Mouse (Mus musculus) right cerebral cortex, postnatal 36 days (tissue): ENCODE results near the gene Sell.
"Not testable (repeated sequence)": the region's sequence is repeated elsewhere in the genome, so short reads cannot be mapped to it uniquely, and the experiment has no call there.

Experiments
- DNase-seq, 2 experiments: peaks; one replicate each; pipeline ENCODE4 v3.0.0; 2022; ENCODE audit warnings: low spot score in 2 of 2, mixed read lengths in 1 of 2

The Sell gene

DNA sequence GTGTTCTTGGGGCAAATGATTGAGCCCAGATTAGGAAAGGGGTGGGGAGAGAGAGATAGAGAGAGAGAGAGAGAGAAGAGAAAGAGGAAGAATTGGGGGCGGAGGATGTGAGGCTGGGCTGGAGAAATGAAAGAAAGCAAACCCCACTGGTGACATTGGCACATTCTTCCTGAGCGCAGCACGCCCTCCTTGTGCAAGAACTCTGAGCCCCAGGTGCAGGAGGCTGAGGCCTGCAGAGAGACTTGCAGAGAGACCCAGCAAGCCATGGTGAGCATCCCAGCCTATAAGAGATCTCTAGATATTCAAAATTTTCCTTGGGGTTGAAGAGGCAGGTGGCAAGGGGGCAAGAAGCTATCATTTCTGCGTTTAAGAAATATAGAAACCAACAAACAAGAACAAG, at the start of gene Sell:
Gene Sell (plus strand): TSS at position 58 of the 400 bp plus-strand sequence.
- DNase-seq: no peak

DNA sequence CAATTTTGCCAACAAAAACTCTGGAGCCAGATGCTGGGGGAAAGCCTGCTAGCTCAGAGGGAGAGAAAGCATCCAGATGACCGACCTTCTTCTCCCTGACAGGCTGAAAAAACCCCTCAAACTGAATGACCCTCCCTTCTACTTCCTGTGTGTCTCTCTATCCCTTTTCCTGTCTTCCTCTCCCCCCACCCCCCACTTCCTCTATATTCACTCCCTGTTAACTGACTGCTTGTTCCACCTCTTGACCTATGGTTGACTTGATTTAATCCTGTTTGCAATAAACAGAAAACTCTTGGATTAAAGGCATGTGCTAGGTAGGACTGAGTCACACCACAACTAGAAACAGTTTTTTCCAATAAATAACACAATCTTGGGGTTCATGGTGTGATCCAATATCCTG, 47.2 kb upstream of the Sell start:
- no peak for DNase-seq

DNA sequence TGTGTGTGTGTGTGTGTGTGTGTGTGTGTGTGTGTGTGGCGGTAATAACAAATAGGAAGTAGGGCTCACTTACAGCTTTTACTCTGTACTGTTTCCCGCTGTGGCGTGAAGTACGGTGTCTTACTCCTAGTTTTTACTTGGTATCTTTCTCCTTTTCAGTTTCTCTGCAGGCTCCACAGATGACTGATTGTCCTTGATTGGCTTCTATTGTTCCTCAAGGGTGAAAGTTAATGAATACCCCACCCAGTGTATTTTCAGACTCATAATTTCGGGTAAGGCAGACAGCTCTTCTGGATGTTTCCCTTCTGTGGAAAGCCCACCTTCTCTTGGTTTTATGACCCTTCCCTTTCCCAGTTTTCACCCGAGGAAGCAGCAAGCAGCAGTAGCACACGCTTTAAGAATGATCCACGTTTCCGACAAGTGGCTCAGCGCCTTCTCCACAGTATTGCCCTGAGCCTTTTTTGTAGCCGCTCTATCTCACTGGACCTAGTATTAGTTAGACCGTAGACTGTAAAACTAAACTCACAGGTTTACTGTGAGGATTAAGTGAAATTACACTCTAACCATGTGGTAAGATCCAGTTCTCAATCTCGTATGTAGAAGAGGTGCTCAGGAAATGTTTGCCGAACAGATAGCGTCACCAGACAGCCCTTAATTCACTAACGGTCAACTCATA, 43.4 kb upstream of the Sell start:
- no peak for DNase-seq

GRCm38 (mm10) chr1:164019789-164020188, 42.0 kb upstream of the Sell start:
- DNase-seq: no peak

- not testable (repeated sequence) for DNase-seq
Measured at GRCm38 (mm10) chr1:164020746-164021145, 41.0 kb upstream of the Sell start.

- not testable (repeated sequence) for DNase-seq
Measured at GRCm38 (mm10) chr1:164022106-164022505, 39.7 kb upstream of the Sell start.

DNA sequence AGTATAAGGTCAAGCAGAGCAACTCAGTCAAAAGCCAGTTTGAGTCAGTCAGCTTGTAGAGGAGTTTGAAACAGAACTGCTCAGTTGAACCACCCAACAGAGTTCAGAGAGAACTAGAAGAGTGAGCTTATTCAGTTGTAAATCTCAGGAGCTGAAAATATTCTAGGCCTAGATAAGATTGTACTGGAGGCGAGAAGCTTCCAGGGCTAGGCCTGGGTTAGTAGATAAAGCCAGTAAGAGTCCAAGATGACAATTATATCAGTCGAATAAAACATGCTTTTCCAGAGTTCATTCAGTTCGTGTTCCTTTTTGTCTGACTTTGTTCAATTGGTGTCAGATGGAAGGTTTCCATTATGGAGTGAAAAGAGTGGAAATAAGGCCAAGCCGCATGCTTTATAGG, 36.1 kb upstream of the Sell start:
- no peak for DNase-seq

GRCm38 (mm10) chr1:164027416-164027815, 34.4 kb upstream of the Sell start:
- no peak for DNase-seq

GRCm38 (mm10) chr1:164040385-164041135, 21.2 kb upstream of the Sell start:
- no peak for DNase-seq

GRCm38 (mm10) chr1:164043549-164043948, 18.2 kb upstream of the Sell start:
- no peak for DNase-seq

- DNase-seq: no peak
Measured at GRCm38 (mm10) chr1:164047934-164048333, 13.8 kb upstream of the Sell start, which contains the start of gene Sele. TSS of gene Sele (plus strand) at chr1:164048234.

DNA sequence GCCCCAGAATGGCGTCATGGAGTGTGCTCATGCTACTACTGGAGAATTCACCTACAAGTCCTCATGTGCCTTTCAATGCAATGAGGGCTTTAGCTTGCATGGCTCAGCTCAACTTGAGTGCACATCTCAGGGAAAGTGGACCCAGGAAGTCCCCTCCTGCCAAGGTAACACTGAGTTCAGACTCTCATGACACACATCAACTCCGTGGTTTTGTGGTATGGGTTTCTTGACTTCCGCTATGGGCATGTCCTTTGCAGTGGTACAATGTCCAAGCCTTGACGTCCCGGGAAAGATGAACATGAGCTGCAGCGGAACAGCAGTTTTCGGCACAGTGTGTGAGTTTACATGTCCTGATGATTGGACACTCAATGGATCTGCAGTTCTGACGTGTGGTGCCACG, 8.2 kb upstream of the Sell start:
- DNase-seq: no peak

DNA sequence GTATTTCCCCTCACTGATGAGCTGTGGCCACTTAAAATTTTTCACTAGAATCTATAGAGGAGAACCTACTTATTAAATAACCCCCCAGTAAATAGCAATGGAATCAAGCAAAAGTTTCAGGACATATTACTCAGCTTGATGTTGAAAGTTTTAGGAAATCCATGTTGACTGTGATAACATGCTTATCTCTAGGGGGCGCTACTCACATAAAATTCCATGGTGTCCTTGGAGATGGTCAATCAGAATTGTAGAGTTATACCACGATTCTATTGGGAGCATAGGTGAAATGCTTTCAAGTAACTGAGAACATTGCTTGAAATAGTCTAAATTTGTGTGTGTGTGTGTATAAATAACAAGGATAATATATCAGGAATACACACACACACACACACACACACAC, 7.0 kb upstream of the Sell start:
- no peak for DNase-seq

- no peak for DNase-seq
Measured at GRCm38 (mm10) chr1:164060071-164060470, 1.7 kb upstream of the Sell start.

DNA sequence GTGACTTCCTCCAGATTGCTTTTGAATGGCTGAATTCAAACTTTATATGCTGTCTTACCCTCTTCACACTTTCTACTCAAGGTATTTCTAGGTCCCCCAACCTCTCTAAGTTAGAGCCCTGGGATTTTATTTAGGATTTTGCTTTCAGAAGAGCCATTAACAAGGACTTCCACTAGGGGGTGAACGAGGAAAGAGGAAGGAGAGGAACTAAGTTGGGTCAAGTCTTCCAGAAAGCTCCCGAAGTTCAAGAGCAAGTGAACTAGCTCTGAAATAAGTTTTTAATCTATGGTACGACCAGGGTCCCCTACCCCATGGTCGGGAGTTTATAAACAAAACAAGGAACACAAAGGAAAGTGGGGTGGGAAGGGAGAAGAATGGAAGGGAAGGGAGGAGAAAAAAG, 504 bp upstream of the Sell start:
- no peak for DNase-seq

- no peak for DNase-seq
Measured at GRCm38 (mm10) chr1:164062856-164063255, 1.1 kb downstream of the Sell start.

DNA sequence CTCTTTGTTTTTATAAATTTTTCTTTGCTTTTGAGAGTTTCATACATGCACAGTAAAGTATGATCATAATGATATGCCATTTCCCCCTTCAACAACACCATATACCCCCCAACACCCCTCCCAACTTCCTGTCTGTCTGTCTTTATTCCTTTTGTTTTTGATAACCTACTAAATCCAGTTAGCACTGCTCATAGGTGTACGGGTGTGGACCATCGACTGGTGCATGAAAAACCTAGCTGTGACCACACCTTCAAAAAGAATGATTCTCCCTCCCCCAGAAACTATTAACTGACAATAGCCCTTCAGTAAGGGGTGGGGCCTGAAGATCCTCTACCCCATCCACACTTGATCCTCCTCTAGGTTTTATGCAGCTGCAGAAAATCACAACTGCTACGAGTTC, 2.0 kb downstream of the Sell start:
- no peak for DNase-seq

GRCm38 (mm10) chr1:164069261-164069660, 7.5 kb downstream of the Sell start:
- DNase-seq: no peak

- DNase-seq: no peak
Measured at GRCm38 (mm10) chr1:164070461-164070860, 8.7 kb downstream of the Sell start.

DNA sequence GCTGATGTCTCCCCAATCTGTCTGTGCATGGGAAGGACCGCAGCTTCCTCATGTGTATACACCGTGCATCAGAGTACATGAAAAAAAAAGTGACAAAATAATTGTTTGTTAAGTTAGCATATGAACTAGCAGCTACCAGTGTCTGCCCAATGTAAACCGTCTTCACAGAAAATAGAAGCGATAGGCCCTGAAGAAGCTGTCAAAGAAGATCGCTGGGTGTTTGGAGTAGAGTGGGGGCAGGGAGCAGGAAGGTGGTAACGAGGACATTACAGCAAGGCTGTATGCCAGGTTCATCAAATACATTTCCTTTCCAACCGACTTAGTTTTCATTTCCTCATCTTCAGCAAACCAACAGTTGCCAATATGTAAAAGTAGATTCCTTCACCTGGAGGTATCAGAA, 9.3 kb downstream of the Sell start:
- no peak for DNase-seq

- DNase-seq: no peak
Measured at GRCm38 (mm10) chr1:164072001-164072400, 10.2 kb downstream of the Sell start.

- DNase-seq: no peak
Measured at GRCm38 (mm10) chr1:164073091-164073490, 11.3 kb downstream of the Sell start.

DNA sequence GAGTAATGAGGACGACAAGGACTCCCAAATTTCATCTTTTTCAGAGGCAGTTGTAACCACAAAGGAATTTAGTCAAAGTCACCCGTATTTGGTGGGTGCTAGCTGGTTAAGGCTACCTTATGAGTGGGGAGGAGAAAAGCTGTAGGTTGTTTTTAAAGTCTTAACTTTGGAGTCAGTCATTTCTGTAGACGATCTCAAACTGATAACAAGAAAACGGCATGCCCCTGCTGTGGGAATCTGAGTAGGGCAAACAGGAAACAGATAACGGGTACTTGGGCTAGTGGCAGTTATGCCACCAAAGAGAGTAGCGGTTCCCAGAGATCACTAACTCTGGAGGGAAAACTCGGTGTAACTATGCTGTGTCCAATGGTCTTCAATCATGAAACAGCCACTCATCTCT, 12.0 kb downstream of the Sell start:
- DNase-seq: no peak
